Mouse (Mus musculus) forebrain, postnatal 0 days (tissue): Measurements from ENCODE around the gene Cdh11. TPM values are rescaled to one million over a fixed set of nuclear protein-coding genes. Genes with fewer than 3 reads are reported as not detected.

Source experiments
- ATAC-seq: fragments of 200-750 bp; cut with Nextera tagmentation; 2 replicates; pipeline ENCODE4 v1.8.0; 2017; ENCODE audit warnings: mild to moderate bottlenecking, moderate library complexity
- DNase-seq: peaks from one replicate; pipeline ENCODE4 v3.0.0-alpha.2; 2015
- H3K27ac ChIP-seq: fragments of 300-500 bp; sonication (generic); 2 replicates; pipeline ENCODE4 v1.5.1; 2014; ENCODE audit warnings: low read depth, mild to moderate bottlenecking, antibody characterized with exemption, low read length, moderate library complexity, mixed read lengths
- H3K27me3 ChIP-seq: fragments of 300-500 bp; sonication (generic); 2 replicates; pipeline ENCODE4 v1.6.1; 2014; ENCODE audit warnings: mild to moderate bottlenecking, low read length, mixed read lengths; ENCODE audit not compliant: insufficient read depth
- H3K36me3 ChIP-seq: fragments of 300-500 bp; sonication (generic); 2 replicates; pipeline ENCODE4 v1.6.1; 2014; ENCODE audit warnings: mild to moderate bottlenecking, moderate library complexity; ENCODE audit not compliant: insufficient read depth
- H3K4me1 ChIP-seq: fragments of 300-500 bp; sonication (generic); 2 replicates; pipeline ENCODE4 v1.6.1; 2014; ENCODE audit warnings: antibody characterized with exemption; ENCODE audit not compliant: insufficient read depth
- H3K4me2 ChIP-seq: fragments of 300-500 bp; sonication (generic); 2 replicates; pipeline ENCODE4 v1.6.1; 2014; ENCODE audit warnings: low read depth, mild to moderate bottlenecking, moderate library complexity
- H3K4me3 ChIP-seq: fragments of 300-500 bp; sonication (generic); 2 replicates; pipeline ENCODE4 v1.5.1; 2014; ENCODE audit warnings: low read depth, low read length, mixed read lengths
- H3K9ac ChIP-seq: fragments of 300-500 bp; sonication (generic); 2 replicates; pipeline ENCODE4 v1.6.1; 2014; ENCODE audit warnings: mild to moderate bottlenecking
- H3K9me3 ChIP-seq: fragments of 300-500 bp; sonication (generic); 2 replicates; pipeline ENCODE4 v1.6.1; 2016; ENCODE audit warnings: low read length
- CTCF ChIP-seq: sonication (generic); IDR thresholded peaks from 2 replicates; pipeline ENCODE4 v1.5.1; 2016; ENCODE audit warnings: antibody characterized with exemption, control low read depth, low read depth
- WGBS: fragments of 180-500 bp; shearing (Covaris S2); extraction: QIAGEN DNeasy Blood & Tissue Kit; methylation state at CpG from one replicate; pipeline ENCODE4 v1.1.7; 2014; 5-methylcytosine and 5-hydroxymethylcytosine counted together
- polyA plus RNA-seq: library from polyadenylated mRNA; unstranded; fragments of >200 nt; fragmentation: Nextera tagmentation; extraction: Ambion mirVana; gene quantifications from 2 replicates; pipeline ENCODE4 v1.2.1, GENCODE M21; 2015
- total RNA-seq: library from RNA; depleted of rRNA; stranded (reverse); fragments of >200 nt; gene quantifications from 2 replicates; pipeline ENCODE4 v1.2.3, GENCODE M21; 2014; rRNA removed

Cdh11 gene
- total RNA-seq, result 62.4 and 69.0 TPM in 2 replicates
- 18.1 and 25.8 TPM in 2 replicates for polyA plus RNA-seq

DNA sequence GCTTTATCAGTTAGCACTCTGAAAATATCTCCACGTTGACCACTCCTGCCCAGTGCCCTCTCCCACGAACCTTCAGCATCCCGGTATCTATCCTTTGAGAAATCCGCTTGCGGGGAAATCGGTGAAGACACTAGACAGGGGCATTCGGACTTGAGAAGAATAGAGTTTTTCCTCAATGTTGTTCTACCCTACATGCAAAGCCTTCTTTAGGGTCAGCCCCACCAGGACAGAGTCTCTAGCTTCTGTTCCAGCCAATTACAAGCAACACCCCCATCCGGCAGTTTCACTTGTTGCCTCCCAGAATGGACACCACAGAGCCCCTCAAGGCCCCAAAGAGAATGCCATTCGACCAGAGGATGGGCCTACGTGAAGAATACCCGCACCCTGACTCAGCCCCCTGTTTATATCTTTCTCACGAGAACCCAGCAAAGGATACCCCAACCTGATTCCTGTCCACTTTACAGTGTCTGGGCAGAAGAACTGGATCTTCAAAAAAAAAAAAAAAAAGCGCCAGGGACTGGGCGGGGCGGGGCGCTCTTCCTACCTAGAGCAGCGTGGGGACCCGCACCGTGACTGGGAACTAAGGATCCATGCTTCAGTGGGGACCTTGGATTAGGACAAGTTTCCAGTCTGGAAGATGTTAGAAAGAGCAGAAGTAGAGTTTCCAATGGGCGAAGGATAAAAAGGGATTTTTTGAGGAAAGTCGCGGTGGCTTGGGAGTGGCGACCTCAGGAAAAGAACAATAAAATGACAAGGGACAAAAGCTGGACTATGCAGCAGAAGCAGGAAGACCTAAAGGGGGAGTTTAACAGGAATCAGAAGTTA is at the start of gene Cdh11:
TSS of gene Cdh11 (minus strand) at position 51 of the 825 bp plus-strand sequence.
- H3K36me3 ChIP-seq, result no peaks in the 10 kb centered on the region
- no peaks in the 10 kb centered on the region for H3K27me3 ChIP-seq
- peak within 1 kb of the TSS; percentile 88 for H3K27ac ChIP-seq
- ATAC-seq (no peak), DNase-seq (no peak)
- no peak for TF ChIP-seq CTCF
- H3K4me1 ChIP-seq, result no peaks in the 10 kb centered on the region
- peak within 1 kb of the TSS; percentile 85 for H3K4me2 ChIP-seq
- H3K9ac ChIP-seq, result peak within 1 kb of the TSS; percentile 91
- no peaks in the 10 kb centered on the region for H3K9me3 ChIP-seq
- peak within 1 kb of the TSS; percentile 77 for H3K4me3 ChIP-seq
- 5% methylated on average over 23 of the region's 23 CpGs for WGBS

DNA sequence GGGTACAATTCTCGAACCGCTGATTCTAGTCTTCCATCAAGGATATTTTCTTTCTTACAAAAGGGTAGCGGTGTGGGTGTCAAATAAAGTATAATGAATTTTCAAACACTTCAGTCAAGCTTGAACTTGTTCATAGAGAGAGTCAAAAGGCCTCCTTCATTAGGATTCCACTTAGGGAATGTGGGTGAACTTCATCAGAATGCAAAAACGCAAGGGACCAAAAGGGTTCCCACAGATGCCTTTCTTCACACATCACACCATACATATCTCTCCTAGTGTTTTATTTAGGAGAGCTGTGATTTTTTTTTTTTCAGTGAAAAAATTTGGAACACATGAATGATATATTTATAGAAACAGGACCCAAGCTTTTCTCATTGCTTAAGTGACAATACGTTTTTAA is 28.5 kb upstream of the Cdh11 start:
- DNase-seq (no peak), ATAC-seq (no peak)
- TF ChIP-seq CTCF, result no peak
- Histone ChIP-seq H3K27me3 (no peaks in the 10 kb centered on the region), H3K4me1 (no peaks in the 10 kb centered on the region), H3K4me2 (no peak overlapping the region), H3K4me3 (no peak overlapping the region), H3K27ac (no peak overlapping the region), H3K9ac (no peak overlapping the region), H3K36me3 (no peaks in the 10 kb centered on the region), H3K9me3 (no peaks in the 10 kb centered on the region)
- 19% methylated on average over 5 of the region's 5 CpGs for WGBS

DNA sequence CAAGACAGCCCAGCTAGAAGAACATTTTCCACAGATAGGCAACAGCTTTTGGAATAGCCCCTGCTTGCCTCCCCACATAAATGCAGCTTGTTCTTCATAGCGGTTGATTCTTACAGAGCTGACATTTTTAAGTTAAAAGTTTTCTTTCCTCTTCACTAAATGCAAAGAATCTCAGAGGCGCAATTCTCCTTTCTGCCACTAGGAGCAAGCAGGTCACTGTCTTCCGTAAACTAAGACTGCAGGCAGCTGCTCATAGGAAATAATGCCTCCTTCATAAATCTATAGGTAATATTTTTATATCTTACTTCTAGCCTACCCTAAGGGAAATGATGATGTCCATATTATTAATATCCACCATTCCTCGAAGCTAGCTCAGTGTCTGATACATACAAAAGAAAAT is 4.9 kb upstream of the Cdh11 start:
- no peak overlapping the region for H3K9ac ChIP-seq
- no peaks in the 10 kb centered on the region for H3K4me1 ChIP-seq
- no peak overlapping the region for H3K4me3 ChIP-seq
- ATAC-seq, result no peak
- H3K36me3 ChIP-seq, result no peaks in the 10 kb centered on the region
- DNase-seq, result peak; percentile 75
- 21% methylated on average over 4 of the region's 4 CpGs for WGBS
- peak; percentile 82 for TF ChIP-seq CTCF
- no peak overlapping the region for H3K27ac ChIP-seq
- H3K4me2 ChIP-seq, result no peak overlapping the region
- no peaks in the 10 kb centered on the region for H3K27me3 ChIP-seq
- H3K9me3 ChIP-seq, result no peaks in the 10 kb centered on the region

DNA sequence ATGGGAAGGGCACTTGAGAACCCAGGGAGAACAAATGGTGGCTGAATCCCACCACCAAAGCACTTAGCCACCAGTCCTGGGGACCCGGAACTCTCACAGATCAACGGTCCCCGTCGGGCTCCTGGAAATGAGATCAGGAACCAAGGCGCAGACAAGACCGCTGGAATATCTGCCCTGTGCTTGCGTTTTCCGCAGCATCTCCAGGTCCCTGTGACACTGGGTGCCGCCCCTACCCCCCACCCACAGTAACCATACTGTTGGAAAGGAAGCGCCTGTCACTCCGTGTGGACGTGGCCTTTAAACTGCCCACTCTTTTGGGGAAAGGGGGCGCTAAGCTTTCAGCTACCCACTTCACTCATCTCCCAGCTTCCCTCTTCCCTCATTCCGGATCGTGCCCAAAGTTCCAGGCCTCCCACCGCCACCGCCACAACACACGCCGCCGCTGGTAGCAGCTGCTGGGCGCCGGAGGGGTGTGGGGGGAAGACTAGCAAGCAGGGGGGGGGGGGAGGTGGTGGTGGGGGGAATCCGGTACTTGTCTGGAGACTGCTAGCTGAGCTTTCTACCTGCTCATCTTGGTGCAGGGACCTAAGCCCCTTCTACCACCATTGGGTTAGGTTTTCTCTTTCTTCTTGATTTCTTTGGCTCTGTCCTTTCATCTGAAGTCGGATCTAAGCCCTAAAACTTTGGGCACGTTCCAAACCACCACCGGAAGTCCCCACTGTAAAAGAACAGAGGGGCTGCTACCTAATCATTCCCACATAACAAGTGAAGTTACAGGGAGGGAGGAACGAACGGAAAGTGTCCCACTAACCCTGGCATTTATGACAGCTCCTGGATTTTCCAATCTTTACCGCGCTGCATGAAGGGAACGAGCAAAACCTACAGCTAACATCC is 1.3 kb upstream of the Cdh11 start:
- no peak for ATAC-seq
- 5% methylated on average over 31 of the region's 31 CpGs for WGBS
- Histone ChIP-seq H3K27me3 (no peaks in the 10 kb centered on the region), H3K27ac (peak overlapping the region; percentile 88; the same call in 1 of the 2 replicates), H3K36me3 (no peaks in the 10 kb centered on the region), H3K4me1 (no peaks in the 10 kb centered on the region), H3K9me3 (no peaks in the 10 kb centered on the region), H3K9ac (peak overlapping the region; percentile 19), H3K4me2 (peak overlapping the region; percentile 85), H3K4me3 (peak overlapping the region; percentile 77)
- TF ChIP-seq CTCF, result peak; percentile 37; the same call in 1 of the 2 replicates
- no peak for DNase-seq

DNA sequence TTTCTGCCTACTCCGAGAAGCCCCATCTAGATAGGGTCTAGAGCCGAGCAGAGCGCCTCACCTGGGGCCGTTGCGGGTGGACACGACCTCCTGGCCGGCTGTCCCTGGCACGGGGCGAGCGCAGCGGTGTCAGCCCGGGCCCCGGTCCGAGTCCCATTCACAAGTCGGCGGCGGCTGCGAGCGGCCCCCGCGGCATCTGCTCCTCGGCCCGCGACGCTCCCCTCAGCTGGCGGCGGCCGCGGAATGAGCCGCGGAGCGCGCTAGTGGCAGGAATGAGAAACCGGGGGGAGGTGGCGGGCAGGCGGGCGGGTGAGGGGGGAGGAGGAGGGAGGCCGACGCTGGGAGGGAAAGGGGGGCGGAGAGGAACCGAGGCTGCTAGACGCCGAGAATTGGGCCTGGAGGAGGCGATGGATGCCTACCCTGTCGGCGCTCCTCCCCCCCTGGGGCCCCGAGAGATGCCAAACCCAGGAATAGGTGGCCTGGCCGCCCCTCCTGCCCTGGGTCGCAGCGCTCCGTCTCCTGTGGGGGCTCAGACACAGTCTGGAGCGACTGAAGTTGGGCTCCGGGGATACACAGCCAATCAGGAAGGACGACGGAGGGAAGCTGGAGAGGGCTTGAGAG is 497 bp downstream of the Cdh11 start:
- peak; percentile 32; the same call in 1 of the 2 replicates for TF ChIP-seq CTCF

DNA sequence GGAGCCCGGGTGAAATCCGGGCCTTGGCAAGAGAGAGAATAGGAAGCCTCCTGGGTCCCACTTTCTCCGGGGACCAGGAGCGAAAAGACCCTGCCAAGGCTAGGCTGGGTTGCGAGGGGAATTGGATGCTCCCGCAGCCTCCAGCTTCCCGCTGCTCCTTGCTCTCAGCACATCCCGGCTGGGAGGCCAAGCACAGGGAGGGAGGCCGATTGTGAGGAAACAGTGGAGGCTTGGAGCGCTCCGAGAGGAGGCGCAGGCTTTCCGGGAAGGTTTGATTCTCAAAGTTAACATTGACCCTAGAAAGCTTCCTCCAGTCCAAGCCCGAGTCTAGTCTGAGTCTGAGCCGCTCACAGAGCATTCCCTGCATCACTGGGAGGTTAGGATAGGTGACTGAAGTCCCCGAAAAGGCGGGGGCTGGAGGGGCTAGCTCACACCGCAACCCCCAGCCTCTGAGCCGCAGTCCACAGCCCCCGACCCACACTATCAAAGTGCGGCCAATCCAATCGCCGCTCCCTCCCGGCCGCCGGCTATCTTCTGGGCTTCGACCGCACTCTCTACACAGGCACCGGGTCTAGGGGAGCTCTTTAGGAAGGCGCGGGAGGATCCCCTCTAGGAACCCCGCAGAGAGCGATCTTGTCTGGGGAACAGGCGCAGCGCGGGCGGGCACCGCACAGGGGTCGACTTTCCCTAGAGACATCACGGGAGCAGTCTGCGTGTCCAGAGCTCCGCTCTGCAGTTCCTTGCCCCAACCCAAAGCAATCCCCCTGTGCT is 1.4 kb downstream of the Cdh11 start:
- Histone ChIP-seq H3K9me3 (no peaks in the 10 kb centered on the region), H3K36me3 (no peaks in the 10 kb centered on the region), H3K9ac (peak overlapping the region; percentile 91), H3K27me3 (no peaks in the 10 kb centered on the region), H3K4me2 (peak overlapping the region; percentile 85), H3K27ac (peak overlapping the region; percentile 88), H3K4me3 (peak overlapping the region; percentile 77), H3K4me1 (no peaks in the 10 kb centered on the region)
- TF ChIP-seq CTCF, result peak; percentile 41
- peak; percentile 56 for ATAC-seq
- peak; percentile 69 for DNase-seq
- 2% methylated on average over 42 of the region's 42 CpGs for WGBS

More for the DNA sequence above, 497 bp downstream of the Cdh11 start:
- peak; percentile 81 for DNase-seq
- no peaks in the 10 kb centered on the region for H3K9me3 ChIP-seq
- peak overlapping the region; percentile 88 for H3K27ac ChIP-seq
- H3K4me3 ChIP-seq, result peak overlapping the region; percentile 77
- peak overlapping the region; percentile 85 for H3K4me2 ChIP-seq
- no peaks in the 10 kb centered on the region for H3K27me3 ChIP-seq
- H3K4me1 ChIP-seq, result no peaks in the 10 kb centered on the region
- ATAC-seq, result peak; percentile 77
- H3K9ac ChIP-seq, result peak overlapping the region; percentile 91
- under 1% methylated on average over 46 of the region's 55 CpGs for WGBS
- no peaks in the 10 kb centered on the region for H3K36me3 ChIP-seq
